Mouse (Mus musculus): ENCODE data around the gene Neu1. TPM values are rescaled to one million over a fixed set of nuclear protein-coding genes. Genes with fewer than 3 reads are reported as not detected.
"Not testable (repeated sequence)": the region's sequence is repeated elsewhere in the genome, so short reads cannot be mapped to it uniquely, and the experiment has no call there.

The Neu1 gene
- polyA plus RNA-seq, 1 experiment from 2014 or later, result 19.0 TPM

- peaks cover 22% of the 10 kb centered on the region for H3K36me3 ChIP-seq (ENCODE audit: control insufficient read depth, insufficient read depth, low read length)
- H3K27me3 ChIP-seq (ENCODE audit: control insufficient read depth, insufficient read depth, low read depth, low read length), result no peaks in the 10 kb centered on the region
- H3K9ac ChIP-seq (ENCODE audit: low read length), result peak overlapping the region; percentile 97
- H3K4me1 ChIP-seq (replicated peaks; ENCODE audit: control insufficient read depth, insufficient read depth, low read length), result peaks cover 27% of the 10 kb centered on the region
- no peaks in the 10 kb centered on the region for H3K9me3 ChIP-seq (ENCODE audit: control insufficient read depth, low read length)
- peak overlapping the region; percentile 90 for H3K4me3 ChIP-seq (ENCODE audit: low read length)
- ATAC-seq (ENCODE audit: low read depth), result no peak
- peak overlapping the region; percentile 72 for H3K4me2 ChIP-seq (ENCODE audit: low read depth, low read length)
- peak overlapping the region; percentile 99 for H3K27ac ChIP-seq (ENCODE audit: low read length)
- WGBS, result 1% methylated on average over 5 of the region's 5 CpGs
Measured at GRCm38 (mm10) chr17:34899890-34900243, 31.2 kb upstream of the Neu1 start.

GRCm38 (mm10) chr17:34900826-34901225 lies 30.2 kb upstream of the Neu1 start:
- not testable (repeated sequence) for ATAC-seq (ENCODE audit: low read depth); H3K4me2 ChIP-seq (ENCODE audit: low read depth, low read length); H3K4me3 ChIP-seq (ENCODE audit: low read length); H3K27ac ChIP-seq (ENCODE audit: low read length); H3K9me3 ChIP-seq (ENCODE audit: control insufficient read depth, low read length); H3K9ac ChIP-seq (ENCODE audit: low read length); H3K27me3 ChIP-seq (ENCODE audit: control insufficient read depth, insufficient read depth, low read depth, low read length)
- Histone ChIP-seq H3K36me3 (ENCODE audit: control insufficient read depth, insufficient read depth, low read length) (peaks cover 28% of the 10 kb centered on the region), H3K4me1 (replicated peaks; ENCODE audit: control insufficient read depth, insufficient read depth, low read length) (peaks cover 20% of the 10 kb centered on the region)

- not testable (repeated sequence) for ATAC-seq (ENCODE audit: low read depth); H3K9ac ChIP-seq (ENCODE audit: low read length); H3K27ac ChIP-seq (ENCODE audit: low read length); H3K27me3 ChIP-seq (ENCODE audit: control insufficient read depth, insufficient read depth, low read depth, low read length); H3K9me3 ChIP-seq (ENCODE audit: control insufficient read depth, low read length); H3K4me3 ChIP-seq (ENCODE audit: low read length); H3K4me2 ChIP-seq (ENCODE audit: low read depth, low read length)
- Histone ChIP-seq H3K4me1 (replicated peaks; ENCODE audit: control insufficient read depth, insufficient read depth, low read length) (peaks cover 11% of the 10 kb centered on the region), H3K36me3 (ENCODE audit: control insufficient read depth, insufficient read depth, low read length) (peaks cover 33% of the 10 kb centered on the region)
- 85% methylated on average over 9 of the region's 10 CpGs for WGBS
Measured at GRCm38 (mm10) chr17:34901948-34902347, 29.1 kb upstream of the Neu1 start.

- Histone ChIP-seq H3K4me1 (replicated peaks; ENCODE audit: control insufficient read depth, insufficient read depth, low read length) (peaks cover 4% of the 10 kb centered on the region; the same call in 1 of the 2 replicates), H3K9me3 (ENCODE audit: control insufficient read depth, low read length) (no peaks in the 10 kb centered on the region), H3K4me3 (ENCODE audit: low read length) (no peak overlapping the region), H3K27ac (ENCODE audit: low read length) (no peak overlapping the region), H3K9ac (ENCODE audit: low read length) (no peak overlapping the region), H3K36me3 (ENCODE audit: control insufficient read depth, insufficient read depth, low read length) (peaks cover 42% of the 10 kb centered on the region), H3K4me2 (ENCODE audit: low read depth, low read length) (no peak overlapping the region), H3K27me3 (ENCODE audit: control insufficient read depth, insufficient read depth, low read depth, low read length) (no peaks in the 10 kb centered on the region)
- ATAC-seq (ENCODE audit: low read depth), result no peak
- WGBS, result 83% methylated on average over 9 of the region's 9 CpGs
Measured at GRCm38 (mm10) chr17:34902895-34903294, 28.2 kb upstream of the Neu1 start.

GRCm38 (mm10) chr17:34910982-34911381 lies 20.1 kb upstream of the Neu1 start:
- Histone ChIP-seq H3K36me3 (ENCODE audit: control insufficient read depth, insufficient read depth, low read length) (peaks cover 72% of the 10 kb centered on the region), H3K4me1 (replicated peaks; ENCODE audit: control insufficient read depth, insufficient read depth, low read length) (peaks cover 8% of the 10 kb centered on the region), H3K9ac (ENCODE audit: low read length) (no peak overlapping the region), H3K9me3 (ENCODE audit: control insufficient read depth, low read length) (no peaks in the 10 kb centered on the region), H3K4me2 (ENCODE audit: low read depth, low read length) (no peak overlapping the region), H3K4me3 (ENCODE audit: low read length) (no peak overlapping the region), H3K27ac (ENCODE audit: low read length) (no peak overlapping the region), H3K27me3 (ENCODE audit: control insufficient read depth, insufficient read depth, low read depth, low read length) (no peaks in the 10 kb centered on the region)
- 85% methylated on average over 10 of the region's 10 CpGs for WGBS
- no peak for ATAC-seq (ENCODE audit: low read depth)

GRCm38 (mm10) chr17:34911945-34912351 lies 19.1 kb upstream of the Neu1 start:
- H3K27me3 ChIP-seq (ENCODE audit: control insufficient read depth, insufficient read depth, low read depth, low read length), result no peaks in the 10 kb centered on the region
- H3K27ac ChIP-seq (ENCODE audit: low read length), result no peak overlapping the region
- H3K4me3 ChIP-seq (ENCODE audit: low read length), result no peak overlapping the region
- peaks cover 63% of the 10 kb centered on the region for H3K36me3 ChIP-seq (ENCODE audit: control insufficient read depth, insufficient read depth, low read length)
- peak; percentile 53 for ATAC-seq (ENCODE audit: low read depth)
- 44% methylated on average over 5 of the region's 5 CpGs for WGBS
- no peak overlapping the region for H3K4me2 ChIP-seq (ENCODE audit: low read depth, low read length)
- H3K9me3 ChIP-seq (ENCODE audit: control insufficient read depth, low read length), result no peaks in the 10 kb centered on the region
- H3K4me1 ChIP-seq (replicated peaks; ENCODE audit: control insufficient read depth, insufficient read depth, low read length), result peaks cover 8% of the 10 kb centered on the region
- H3K9ac ChIP-seq (ENCODE audit: low read length), result no peak overlapping the region

- no peak within 1 kb of the TSS for H3K27ac ChIP-seq (ENCODE audit: low read length)
- H3K9me3 ChIP-seq (ENCODE audit: control insufficient read depth, low read length), result no peaks in the 10 kb centered on the region
- no peaks in the 10 kb centered on the region for H3K27me3 ChIP-seq (ENCODE audit: control insufficient read depth, insufficient read depth, low read depth, low read length)
- H3K4me1 ChIP-seq (replicated peaks; ENCODE audit: control insufficient read depth, insufficient read depth, low read length), result peaks cover 8% of the 10 kb centered on the region
- ATAC-seq (ENCODE audit: low read depth), result peak; percentile 25; the same call in 1 of the 2 replicates
- no peak within 1 kb of the TSS for H3K4me3 ChIP-seq (ENCODE audit: low read length)
- H3K36me3 ChIP-seq (ENCODE audit: control insufficient read depth, insufficient read depth, low read length), result peaks cover 42% of the 10 kb centered on the region
- 37% methylated on average over 18 of the region's 18 CpGs for WGBS
- H3K9ac ChIP-seq (ENCODE audit: low read length), result no peak within 1 kb of the TSS; the same call in 1 of the 2 replicates
- peak within 1 kb of the TSS; percentile 9; the same call in 1 of the 2 replicates for H3K4me2 ChIP-seq (ENCODE audit: low read depth, low read length)
Measured at GRCm38 (mm10) chr17:34913930-34914665, 17.0 kb upstream of the Neu1 start, which contains the start of gene Slc44a4. Slc44a4 (plus strand) TSS chr17:34914466.

GRCm38 (mm10) chr17:34915410-34915831 lies 15.6 kb upstream of the Neu1 start:
- H3K4me1 ChIP-seq (replicated peaks; ENCODE audit: control insufficient read depth, insufficient read depth, low read length), result peaks cover 8% of the 10 kb centered on the region
- no peak overlapping the region for H3K4me3 ChIP-seq (ENCODE audit: low read length)
- peak; percentile 72; the same call in 1 of the 2 replicates for ATAC-seq (ENCODE audit: low read depth)
- H3K36me3 ChIP-seq (ENCODE audit: control insufficient read depth, insufficient read depth, low read length), result peaks cover 29% of the 10 kb centered on the region
- no peak overlapping the region for H3K27ac ChIP-seq (ENCODE audit: low read length)
- H3K9me3 ChIP-seq (ENCODE audit: control insufficient read depth, low read length), result no peaks in the 10 kb centered on the region
- H3K27me3 ChIP-seq (ENCODE audit: control insufficient read depth, insufficient read depth, low read depth, low read length), result no peaks in the 10 kb centered on the region
- WGBS, result 9% methylated on average over 10 of the region's 11 CpGs
- peak overlapping the region; percentile 35 for H3K9ac ChIP-seq (ENCODE audit: low read length)
- peak overlapping the region; percentile 21; the same call in 1 of the 2 replicates for H3K4me2 ChIP-seq (ENCODE audit: low read depth, low read length)

- H3K4me3 ChIP-seq (ENCODE audit: low read length), result no peak overlapping the region
- no peak overlapping the region for H3K9ac ChIP-seq (ENCODE audit: low read length)
- H3K27ac ChIP-seq (ENCODE audit: low read length), result no peak overlapping the region
- H3K4me1 ChIP-seq (replicated peaks; ENCODE audit: control insufficient read depth, insufficient read depth, low read length), result peaks cover 8% of the 10 kb centered on the region
- WGBS, result 83% methylated on average over 5 of the region's 5 CpGs
- no peaks in the 10 kb centered on the region for H3K9me3 ChIP-seq (ENCODE audit: control insufficient read depth, low read length)
- H3K27me3 ChIP-seq (ENCODE audit: control insufficient read depth, insufficient read depth, low read depth, low read length), result no peaks in the 10 kb centered on the region
- peaks cover 21% of the 10 kb centered on the region for H3K36me3 ChIP-seq (ENCODE audit: control insufficient read depth, insufficient read depth, low read length)
- no peak for ATAC-seq (ENCODE audit: low read depth)
- H3K4me2 ChIP-seq (ENCODE audit: low read depth, low read length), result no peak overlapping the region
Measured at GRCm38 (mm10) chr17:34916316-34916715, 14.7 kb upstream of the Neu1 start.
